Mouse (Mus musculus) R1 (cell line): Measurements from ENCODE around the gene Aoah.

Source experiments
- DNase-seq: peaks from one replicate; pipeline ENCODE4 v3.0.0-alpha.2; 2018; ENCODE audit warnings: low read depth, low spot score

Gene Aoah

DNA sequence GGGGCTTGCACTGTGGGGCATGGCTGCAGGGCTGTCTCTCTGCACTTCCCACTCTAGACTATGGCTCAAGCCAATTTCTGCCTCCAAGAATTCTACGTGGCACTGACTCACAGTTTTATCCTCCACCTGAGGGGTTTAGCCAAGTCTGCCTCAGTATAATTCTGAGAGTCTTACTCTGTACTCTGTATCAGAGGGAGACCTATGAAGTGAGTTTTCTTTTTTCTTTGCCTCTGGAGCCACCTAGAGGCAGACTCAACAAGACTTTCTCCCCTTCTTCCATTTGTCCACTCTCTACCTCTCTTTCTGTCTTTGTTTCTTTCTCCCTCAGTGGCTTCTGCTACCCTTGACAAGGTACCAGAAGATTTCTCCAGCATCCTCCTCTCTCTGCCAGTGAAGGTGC lies 256.2 kb downstream of the Aoah start:
- DNase-seq = no peak

DNA sequence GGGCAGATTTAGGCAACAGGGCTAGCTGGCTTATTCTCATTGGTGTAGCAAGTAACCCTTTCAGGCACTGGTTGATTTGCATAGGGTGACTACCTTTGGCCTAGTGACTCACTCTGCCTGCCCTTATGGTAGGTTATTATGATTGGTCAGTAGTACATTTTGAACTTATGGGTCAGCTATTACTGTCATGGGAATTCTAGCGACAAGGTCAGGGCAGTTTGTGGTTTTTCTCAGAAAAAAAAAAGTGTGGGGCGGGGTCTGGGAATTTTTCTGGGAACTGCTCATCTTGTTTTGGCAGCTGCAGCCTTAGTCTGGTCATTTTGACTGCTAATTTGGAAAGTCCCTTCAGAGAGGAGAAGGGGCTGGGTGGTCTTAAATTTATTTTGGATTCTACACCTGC lies 272.1 kb downstream of the Aoah start:
- no peak for DNase-seq

DNA sequence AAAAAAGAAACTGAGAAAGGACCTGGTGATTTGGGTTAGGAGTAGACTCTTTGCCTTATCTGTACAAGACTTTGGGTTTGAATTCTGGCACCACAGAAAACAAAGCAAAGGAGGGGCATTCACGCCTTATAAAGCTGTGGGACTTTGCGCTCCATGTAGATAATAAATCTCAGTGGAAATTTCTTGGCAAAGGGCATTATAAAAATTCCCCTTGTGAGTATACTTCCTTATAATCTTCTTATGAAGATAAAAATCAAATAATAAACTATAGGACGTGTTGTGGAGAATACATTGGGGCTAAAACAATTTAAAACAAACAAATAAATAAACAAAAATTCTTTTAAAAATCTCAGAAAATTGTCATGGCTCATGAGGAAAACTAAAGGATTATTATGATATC lies 280.9 kb downstream of the Aoah start, which contains the start of gene Olfr1370:
Olfr1370 (minus strand) TSS at position 101 of the 400 bp plus-strand sequence.
- DNase-seq = no peak

DNA sequence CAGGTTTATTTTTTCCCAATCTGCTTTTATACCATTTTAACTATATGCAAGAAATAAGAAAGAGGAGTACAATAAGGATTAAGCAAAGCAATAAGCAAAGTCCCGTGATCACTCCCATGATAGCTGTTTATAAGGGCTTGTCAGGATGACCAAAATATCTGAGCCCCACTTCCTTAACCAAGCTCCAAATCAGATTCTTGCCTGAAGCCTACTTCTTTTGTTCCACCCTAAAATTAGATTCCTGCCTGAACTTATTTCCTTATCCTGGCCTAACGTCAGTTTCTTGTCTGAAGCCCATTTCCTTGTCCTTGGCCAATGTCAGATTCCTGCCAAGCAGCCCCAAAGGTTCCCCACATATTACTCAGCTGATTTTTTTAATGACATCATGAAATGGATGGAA lies 288.8 kb downstream of the Aoah start:
- DNase-seq = no peak
